Mouse (Mus musculus) right cerebral cortex, adult 2 months (tissue): ENCODE measurements around the gene Cpeb3.

Experiments used
- DNase-seq, 2 experiments: peaks; one replicate each; pipeline ENCODE4 v3.0.0; 2021 to 2022; ENCODE audit warnings: low spot score in 2 of 2

Cpeb3 gene

GRCm38 (mm10) chr19:37031446-37031845 is 177.0 kb downstream of the Cpeb3 start:
- DNase-seq = no peak

- DNase-seq = peak in 1 of 2 experiments; percentile 36
These were observed 178.6 kb downstream of the Cpeb3 start for GRCm38 (mm10) chr19:37029771-37030170.

- DNase-seq = no peak
These were observed 182.0 kb downstream of the Cpeb3 start for GRCm38 (mm10) chr19:37026408-37026807.

- peak; percentile 47 to 57 for DNase-seq
These were observed 182.5 kb downstream of the Cpeb3 start for GRCm38 (mm10) chr19:37025839-37026319.

GRCm38 (mm10) chr19:37022146-37022545 is 186.3 kb downstream of the Cpeb3 start:
- DNase-seq = no peak

GRCm38 (mm10) chr19:37020951-37021350 is 187.4 kb downstream of the Cpeb3 start:
- DNase-seq = no peak

- no peak for DNase-seq
These were observed 187.9 kb downstream of the Cpeb3 start for GRCm38 (mm10) chr19:37020531-37020930.

GRCm38 (mm10) chr19:37018931-37019330 is 189.5 kb downstream of the Cpeb3 start:
- DNase-seq = no peak

GRCm38 (mm10) chr19:37018411-37018810 is 190.0 kb downstream of the Cpeb3 start:
- DNase-seq = no peak

GRCm38 (mm10) chr19:37016890-37017289 is 191.5 kb downstream of the Cpeb3 start:
- DNase-seq = no peak

GRCm38 (mm10) chr19:37014173-37014939 is 194.0 kb downstream of the Cpeb3 start:
- DNase-seq = no peak

GRCm38 (mm10) chr19:37013461-37013860 is 194.9 kb downstream of the Cpeb3 start:
- DNase-seq = no peak

- no peak for DNase-seq
These were observed 198.5 kb downstream of the Cpeb3 start for GRCm38 (mm10) chr19:37009878-37010281.

- no peak for DNase-seq
These were observed 203.8 kb downstream of the Cpeb3 start for GRCm38 (mm10) chr19:37004557-37004956.
